Mouse (Mus musculus) forebrain, embryonic 10.5 days (tissue): ENCODE measurements around the gene Slc16a1. TPM values are rescaled to one million over a fixed set of nuclear protein-coding genes. Genes with fewer than 3 reads are reported as not detected.
A peak's percentile ranks its signal among the peaks of the same experiment; 100 is the strongest.

ENCODE experiments used
- DNase-seq: peaks from one replicate; pipeline ENCODE4 v3.0.0-alpha.2; 2017; ENCODE audit warnings: low spot score; ENCODE audit errors: extremely low spot score
- H3K27ac ChIP-seq: fragments of 300-500 bp; sonication (generic); 2 replicates; pipeline ENCODE4 v1.5.1; 2016; ENCODE audit warnings: mild to moderate bottlenecking
- H3K27me3 ChIP-seq: fragments of 300-500 bp; sonication (generic); 2 replicates; pipeline ENCODE4 v1.6.1; 2016; ENCODE audit warnings: mild to moderate bottlenecking; ENCODE audit not compliant: poor library complexity, severe bottlenecking
- H3K36me3 ChIP-seq: fragments of 300-500 bp; sonication (generic); replicated peaks from 2 replicates; pipeline ENCODE4 v1.6.1; 2016; ENCODE audit warnings: mild to moderate bottlenecking, moderate library complexity
- H3K4me1 ChIP-seq: fragments of 300-500 bp; sonication (generic); 2 replicates; pipeline ENCODE4 v1.6.1; 2016
- H3K4me3 ChIP-seq: fragments of 300-500 bp; sonication (generic); 2 replicates; pipeline ENCODE4 v1.5.1; 2016; ENCODE audit warnings: mild to moderate bottlenecking, moderate library complexity
- H3K9me3 ChIP-seq: fragments of 300-500 bp; sonication (generic); 2 replicates; pipeline ENCODE4 v1.6.1; 2016; ENCODE audit warnings: mild to moderate bottlenecking, moderate library complexity
- WGBS: fragments of 180-500 bp; shearing (Covaris S2); methylation state at CpG from one replicate; pipeline ENCODE4 v1.1.7; 2016; 5-methylcytosine and 5-hydroxymethylcytosine counted together
- polyA plus RNA-seq: library from polyadenylated mRNA; unstranded; fragments of >200 nt; fragmentation: Nextera tagmentation; extraction: Ambion mirVana; gene quantifications from 2 replicates; pipeline ENCODE4 v1.2.1, GENCODE M21; 2016

Slc16a1 gene
- polyA plus RNA-seq, 1 experiment from 2014 or later, result 57.3 TPM

- Histone ChIP-seq H3K4me1 (peaks cover 3% of the 10 kb centered on the region), H3K27me3 (no peaks in the 10 kb centered on the region), H3K9me3 (no peaks in the 10 kb centered on the region), H3K4me3 (no peak overlapping the region), H3K36me3 (no peaks in the 10 kb centered on the region), H3K27ac (no peak overlapping the region)
- DNase-seq, result no peak
- 65% methylated on average over 8 of the region's 8 CpGs for WGBS
These were observed 22.3 kb upstream of the Slc16a1 start for GRCm38 (mm10) chr3:104616155-104616554.

DNA sequence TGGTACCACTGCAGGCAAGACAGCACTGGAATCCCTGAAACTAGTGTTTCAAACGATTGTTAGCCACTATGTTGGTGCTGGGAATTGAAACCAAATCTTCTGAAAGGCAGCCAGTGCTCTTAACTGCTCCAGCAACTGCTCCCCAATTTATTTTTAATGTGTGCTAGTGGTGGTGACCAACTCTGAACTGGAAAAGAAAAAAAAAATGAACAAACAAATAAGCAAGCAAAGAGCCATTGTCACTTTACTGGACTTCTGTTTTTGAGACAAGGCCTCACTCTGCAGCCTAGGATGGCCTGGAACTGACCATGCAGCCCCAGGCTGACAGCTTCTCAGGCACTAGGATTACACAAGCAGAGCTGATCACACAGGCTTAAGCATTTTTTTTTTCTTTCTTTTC is 16.6 kb upstream of the Slc16a1 start:
- Histone ChIP-seq H3K4me1 (no peaks in the 10 kb centered on the region), H3K9me3 (no peaks in the 10 kb centered on the region), H3K27ac (no peak overlapping the region), H3K36me3 (no peaks in the 10 kb centered on the region), H3K27me3 (no peaks in the 10 kb centered on the region), H3K4me3 (no peak overlapping the region)
- 68% methylated on average over 1 of the region's 1 CpGs for WGBS
- no peak for DNase-seq

- Histone ChIP-seq H3K9me3 (no peaks in the 10 kb centered on the region), H3K4me3 (no peak overlapping the region)
These were observed 8.7 kb upstream of the Slc16a1 start for GRCm38 (mm10) chr3:104629810-104630209.

DNA sequence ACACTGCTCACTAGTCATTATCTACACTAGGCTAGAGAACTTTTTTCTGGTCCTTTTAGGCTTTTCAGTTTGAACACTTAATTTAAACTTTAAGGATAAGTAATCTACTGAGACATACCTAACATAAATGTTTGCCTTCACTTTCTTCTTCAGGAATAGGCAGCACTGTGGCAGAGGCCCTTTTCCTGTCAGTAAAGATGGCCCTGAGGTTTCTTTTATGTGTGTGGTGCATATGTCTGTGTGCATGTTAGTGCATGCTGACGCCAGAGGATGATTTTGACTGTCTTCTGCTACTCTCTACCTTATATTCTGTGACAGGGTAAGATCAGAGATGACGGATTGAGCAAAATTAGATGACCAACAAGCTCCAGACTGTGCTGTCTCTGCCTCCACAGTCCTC is 7.5 kb upstream of the Slc16a1 start:
- H3K4me3 ChIP-seq, result no peak overlapping the region
- H3K4me1 ChIP-seq, result peaks cover 9% of the 10 kb centered on the region
- no peaks in the 10 kb centered on the region for H3K27me3 ChIP-seq
- H3K36me3 ChIP-seq, result 0 out of 2 replicates have a peak, but pooled peaks cover 3% of the 10 kb centered on the region
- H3K27ac ChIP-seq, result no peak overlapping the region
- 80% methylated on average over 2 of the region's 2 CpGs for WGBS
- H3K9me3 ChIP-seq, result no peaks in the 10 kb centered on the region
- DNase-seq, result no peak

More at GRCm38 (mm10) chr3:104629810-104630209, 8.7 kb upstream of the Slc16a1 start:
- Histone ChIP-seq H3K27me3 (no peaks in the 10 kb centered on the region), H3K4me1 (peaks cover 9% of the 10 kb centered on the region), H3K36me3 (0 out of 2 replicates have a peak, but pooled peaks cover 3% of the 10 kb centered on the region), H3K27ac (no peak overlapping the region)
- WGBS, result 56% methylated on average over 2 of the region's 2 CpGs
- no peak for DNase-seq

DNA sequence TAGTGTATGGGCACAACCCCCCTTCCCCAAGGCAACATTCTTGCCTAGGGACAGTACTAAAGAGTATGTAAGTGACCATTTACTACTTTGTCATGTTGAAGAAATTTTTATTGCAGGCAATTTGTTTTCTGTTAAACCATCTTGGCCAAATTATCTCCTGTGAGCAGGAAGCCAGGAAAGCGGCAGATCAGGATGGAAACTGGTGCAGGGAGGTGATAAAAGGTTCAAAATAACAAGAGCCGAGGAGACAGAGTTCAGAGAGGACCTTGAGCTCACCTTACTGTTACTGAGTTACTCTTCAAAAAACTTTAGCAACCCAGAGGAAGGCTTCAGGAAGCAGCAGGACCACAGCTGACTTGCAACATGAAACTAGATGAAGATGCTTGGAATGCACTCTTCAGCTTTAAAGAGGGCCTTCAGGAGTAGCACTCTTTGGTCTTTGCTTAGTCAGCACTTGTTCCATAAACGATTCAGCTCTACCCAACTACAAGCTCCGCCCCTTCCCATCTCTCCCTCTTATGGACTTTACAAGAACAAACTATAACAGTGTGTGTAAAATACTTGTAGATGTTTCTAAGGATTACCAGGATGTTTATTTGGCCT is 5.8 kb upstream of the Slc16a1 start:
- Histone ChIP-seq H3K4me3 (no peak overlapping the region), H3K9me3 (no peaks in the 10 kb centered on the region), H3K27ac (no peak overlapping the region), H3K36me3 (0 out of 2 replicates have a peak, but pooled peaks cover 3% of the 10 kb centered on the region), H3K4me1 (peaks cover 17% of the 10 kb centered on the region), H3K27me3 (no peaks in the 10 kb centered on the region)
- 93% methylated on average over 4 of the region's 4 CpGs for WGBS
- no peak for DNase-seq

DNA sequence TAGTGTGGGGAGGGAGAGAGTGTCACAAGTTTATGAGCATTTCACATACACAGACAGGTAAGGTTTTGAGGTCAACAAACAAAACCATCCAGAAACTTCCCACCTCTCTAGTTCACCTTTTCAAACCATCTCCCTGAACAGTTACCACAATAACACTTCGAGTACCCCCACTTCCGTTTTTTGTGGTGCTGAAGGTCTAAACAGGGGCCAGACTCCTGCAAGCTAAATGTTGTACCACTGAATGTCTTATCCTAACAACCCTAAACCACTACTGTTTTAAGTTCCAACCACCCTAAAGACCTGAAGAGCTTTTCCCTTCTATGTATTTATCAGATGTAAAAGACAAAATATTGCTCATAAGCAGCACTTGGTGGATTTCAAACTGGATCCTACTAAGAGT is 2.0 kb upstream of the Slc16a1 start:
- 92% methylated on average over 2 of the region's 2 CpGs for WGBS
- DNase-seq, result no peak
- no peaks in the 10 kb centered on the region for H3K9me3 ChIP-seq
- H3K4me1 ChIP-seq, result peaks cover 40% of the 10 kb centered on the region
- no peak overlapping the region for H3K27ac ChIP-seq
- H3K27me3 ChIP-seq, result no peaks in the 10 kb centered on the region
- H3K4me3 ChIP-seq, result no peak overlapping the region
- 0 out of 2 replicates have a peak, but pooled peaks cover 3% of the 10 kb centered on the region for H3K36me3 ChIP-seq

DNA sequence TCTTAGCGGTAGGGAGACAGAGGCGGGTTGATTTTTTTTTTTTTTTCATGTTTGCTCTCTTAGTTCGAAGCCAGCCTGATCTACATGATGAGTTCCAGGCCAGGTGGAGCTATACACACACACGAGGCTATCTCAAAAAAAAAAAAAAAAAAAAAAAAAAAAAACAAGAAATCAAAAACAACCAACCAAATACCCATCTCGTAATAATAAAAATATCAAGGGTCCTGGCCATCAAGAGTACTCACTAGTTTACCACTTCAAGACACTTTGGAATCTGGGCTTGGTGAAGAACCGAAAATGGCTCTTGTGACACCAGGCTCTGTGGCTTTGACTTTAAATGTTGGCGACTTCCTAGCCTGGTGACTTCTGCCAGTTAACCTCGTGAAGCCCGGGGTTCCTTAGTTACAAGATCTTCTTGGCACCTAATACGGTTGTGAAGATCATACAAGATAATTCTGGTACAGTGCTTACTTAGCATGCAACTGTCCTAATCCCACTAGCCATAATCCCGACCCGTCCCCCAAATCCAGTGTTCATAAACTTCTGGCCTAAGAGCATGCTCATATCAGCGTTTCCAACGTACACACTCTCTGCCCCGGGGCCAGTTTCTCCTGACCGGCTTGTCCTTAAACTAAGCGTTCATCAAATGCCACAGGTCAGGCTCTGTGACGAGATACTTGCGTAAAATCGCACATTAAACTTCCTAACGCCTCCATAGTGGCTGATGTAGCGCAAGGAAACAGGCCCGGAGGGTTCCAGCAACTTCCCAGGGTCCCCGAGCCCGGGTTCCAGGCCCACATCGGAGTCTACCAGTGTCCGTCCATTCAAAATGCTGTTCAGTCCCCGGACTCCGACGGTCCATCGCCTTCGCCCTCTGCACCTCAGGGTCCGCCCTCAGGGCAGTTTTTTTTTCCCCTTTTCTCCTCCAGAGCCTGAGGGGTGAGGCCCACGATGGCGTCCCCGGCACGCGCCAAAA is 753 bp upstream of the Slc16a1 start:
- DNase-seq, result no peak
- WGBS, result 16% methylated on average over 38 of the region's 38 CpGs
- H3K4me1 ChIP-seq, result peaks cover 40% of the 10 kb centered on the region
- H3K9me3 ChIP-seq, result no peaks in the 10 kb centered on the region
- peak overlapping the region; percentile 97 for H3K27ac ChIP-seq
- H3K4me3 ChIP-seq, result peak overlapping the region; percentile 83
- 0 out of 2 replicates have a peak, but pooled peaks cover 2% of the 10 kb centered on the region for H3K36me3 ChIP-seq
- H3K27me3 ChIP-seq, result no peaks in the 10 kb centered on the region

DNA sequence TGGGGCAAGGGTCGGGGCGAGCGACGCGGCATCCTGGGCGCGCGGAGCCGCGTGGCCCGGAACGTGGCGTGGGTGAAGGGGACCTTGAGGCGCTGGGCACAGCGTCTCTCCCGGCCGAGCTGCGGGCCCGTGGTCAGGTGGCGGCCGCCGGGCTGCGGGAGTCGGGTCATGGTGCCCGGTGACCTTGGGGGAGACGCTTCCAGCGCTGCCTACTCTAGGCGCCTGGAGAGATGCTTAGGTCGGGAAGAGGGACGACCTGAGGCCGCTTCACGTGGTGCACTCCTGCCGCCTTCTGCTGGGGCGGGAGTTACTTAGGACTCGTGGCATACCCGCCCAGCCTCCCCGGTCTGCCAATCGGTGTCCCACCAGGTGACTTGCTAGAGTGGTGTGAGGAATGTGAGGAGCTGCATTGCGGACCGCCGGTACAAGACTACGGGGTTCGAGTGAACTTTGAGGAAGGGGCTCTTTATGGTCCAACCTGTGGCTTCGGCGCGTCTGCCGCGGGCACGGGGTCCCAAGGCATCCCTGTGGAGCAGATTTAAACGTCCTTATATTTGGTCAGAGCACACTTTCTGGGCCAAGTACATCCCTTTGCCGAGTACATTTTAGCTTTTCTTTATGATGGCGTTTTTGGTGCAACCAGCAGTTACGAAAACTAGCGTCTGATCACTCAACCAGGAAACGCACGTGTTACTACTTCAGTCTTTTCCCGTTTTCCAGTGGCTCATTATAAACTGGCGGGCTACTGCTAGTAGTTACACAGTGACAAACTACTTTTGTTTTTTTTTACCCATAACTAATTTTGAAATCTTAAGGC is 672 bp downstream of the Slc16a1 start:
- no peaks in the 10 kb centered on the region for H3K27me3 ChIP-seq
- no peaks in the 10 kb centered on the region for H3K36me3 ChIP-seq
- peaks cover 40% of the 10 kb centered on the region for H3K4me1 ChIP-seq
- WGBS, result under 1% methylated on average over 58 of the region's 58 CpGs
- peak overlapping the region; percentile 83 for H3K4me3 ChIP-seq
- H3K27ac ChIP-seq, result peak overlapping the region; percentile 97
- DNase-seq, result peak; percentile 68
- H3K9me3 ChIP-seq, result no peaks in the 10 kb centered on the region

DNA sequence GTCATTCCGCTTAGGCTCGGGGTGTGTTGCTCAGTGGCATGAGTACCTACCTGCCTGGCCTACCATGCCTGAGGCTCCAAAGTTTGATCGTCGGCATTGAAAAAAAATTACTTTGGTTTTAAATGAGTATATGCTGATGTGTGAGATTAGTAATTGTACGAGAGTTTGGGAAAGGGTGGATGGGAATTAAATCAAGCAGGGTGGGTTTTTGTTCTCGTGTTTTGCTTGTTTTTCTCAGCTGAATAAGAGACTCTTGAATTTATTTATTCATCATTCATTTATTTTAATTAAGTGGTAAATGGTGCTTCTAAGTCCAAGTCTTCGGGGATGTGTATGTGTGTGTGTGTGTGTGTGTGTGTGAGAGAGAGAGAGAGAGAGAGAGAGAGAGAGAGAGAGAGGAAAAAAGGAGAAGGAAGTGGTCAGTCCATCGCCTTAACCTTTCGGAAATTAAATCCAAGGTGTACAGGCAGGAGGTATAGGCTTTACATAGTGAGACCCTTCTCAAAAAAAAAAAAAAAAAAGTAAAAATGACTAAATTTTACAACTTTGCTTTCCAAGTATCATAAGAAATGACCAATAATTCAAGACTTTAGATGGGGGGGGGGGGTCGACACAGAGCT is 1.4 kb downstream of the Slc16a1 start:
- Histone ChIP-seq H3K27ac (peak overlapping the region; percentile 97), H3K4me3 (peak overlapping the region; percentile 83), H3K27me3 (no peaks in the 10 kb centered on the region), H3K36me3 (no peaks in the 10 kb centered on the region), H3K9me3 (no peaks in the 10 kb centered on the region), H3K4me1 (peaks cover 40% of the 10 kb centered on the region)
- 10% methylated on average over 10 of the region's 10 CpGs for WGBS
- DNase-seq, result no peak

GRCm38 (mm10) chr3:104640855-104641254 is 2.4 kb downstream of the Slc16a1 start:
- Histone ChIP-seq H3K27me3 (no peaks in the 10 kb centered on the region), H3K9me3 (no peaks in the 10 kb centered on the region), H3K4me3 (peak overlapping the region; percentile 83; the same call in 1 of the 2 replicates), H3K4me1 (peaks cover 40% of the 10 kb centered on the region), H3K36me3 (no peaks in the 10 kb centered on the region), H3K27ac (no peak overlapping the region)
- DNase-seq, result no peak

DNA sequence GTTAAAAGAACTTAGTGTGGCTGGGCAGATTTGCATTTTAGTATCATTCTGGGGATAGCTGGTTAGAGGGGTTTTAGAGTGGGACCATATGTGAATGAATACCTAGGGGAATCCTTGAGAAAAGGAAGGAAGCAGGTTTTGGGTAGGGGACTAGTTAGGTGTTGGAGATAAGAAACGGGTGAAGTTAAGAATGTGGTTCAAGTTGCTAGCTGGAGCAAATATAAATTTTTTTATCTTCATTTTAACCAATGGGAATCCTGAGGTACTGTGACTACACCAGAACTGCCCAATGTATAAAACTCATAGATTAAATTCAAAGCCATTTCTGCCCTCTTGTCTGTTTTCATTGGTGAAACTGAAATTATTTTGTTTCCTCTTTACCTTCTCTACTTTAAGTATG is 2.8 kb downstream of the Slc16a1 start:
- WGBS, result 85% methylated on average over 1 of the region's 1 CpGs
- Histone ChIP-seq H3K27me3 (no peaks in the 10 kb centered on the region), H3K4me3 (no peak overlapping the region), H3K4me1 (peaks cover 40% of the 10 kb centered on the region), H3K9me3 (no peaks in the 10 kb centered on the region), H3K36me3 (no peaks in the 10 kb centered on the region), H3K27ac (no peak overlapping the region)
- no peak for DNase-seq

DNA sequence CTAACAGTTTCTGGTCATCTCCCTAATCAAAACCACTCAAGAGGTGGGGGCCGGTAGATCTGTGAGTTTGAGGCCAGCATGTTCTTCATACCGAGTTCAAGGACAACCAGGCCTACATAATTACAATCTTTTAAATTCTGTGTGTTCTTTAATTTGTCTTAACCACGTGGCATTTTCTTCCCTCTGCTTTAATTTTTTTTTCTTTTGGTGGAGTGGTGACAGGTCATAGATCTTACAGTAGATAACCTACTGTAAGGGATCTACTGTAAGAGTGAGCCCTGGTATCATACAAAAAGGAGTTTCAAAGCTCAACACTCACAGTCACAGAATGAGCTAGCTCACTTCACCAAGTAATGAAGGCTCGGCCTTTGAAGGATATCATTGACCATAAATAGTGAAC is 4.6 kb downstream of the Slc16a1 start:
- 83% methylated on average over 4 of the region's 4 CpGs for WGBS
- no peak overlapping the region for H3K4me3 ChIP-seq
- no peak for DNase-seq
- no peaks in the 10 kb centered on the region for H3K9me3 ChIP-seq
- H3K27ac ChIP-seq, result no peak overlapping the region
- H3K4me1 ChIP-seq, result peaks cover 28% of the 10 kb centered on the region
- H3K36me3 ChIP-seq, result no peaks in the 10 kb centered on the region
- H3K27me3 ChIP-seq, result no peaks in the 10 kb centered on the region
